Mouse (Mus musculus) brain, embryonic 14.5 days (tissue): ENCODE results near the gene Anxa2. TPM values are rescaled to one million over a fixed set of nuclear protein-coding genes. Genes with fewer than 3 reads are reported as not detected.
A peak's percentile ranks its signal among the peaks of the same experiment; 100 is the strongest.

Experiments
- DNase-seq: peaks from one replicate; pipeline ENCODE4 v3.0.0-alpha.2; 2011; ENCODE audit warnings: low read depth
- CTCF ChIP-seq: fragments of 200-500 bp; IDR thresholded peaks from 2 replicates; pipeline ENCODE4 v1.5.1; 2012; ENCODE audit warnings: inconsistent platforms, mild to moderate bottlenecking, moderate library complexity, borderline replicate concordance; ENCODE audit not compliant: insufficient read depth, insufficient read length; ENCODE audit errors: extremely low read depth
- POLR2A ChIP-seq: fragments of 200-500 bp; IDR thresholded peaks from 2 replicates; pipeline ENCODE4 v1.6.1; 2012; ENCODE audit warnings: mild to moderate bottlenecking, inconsistent platforms, borderline replicate concordance; ENCODE audit not compliant: poor library complexity, insufficient read depth, insufficient read length, severe bottlenecking; ENCODE audit errors: extremely low read depth
- polyA plus RNA-seq: library from polyadenylated mRNA; depleted of rRNA; stranded (reverse); fragments of >200 nt; gene quantifications from 2 replicates; pipeline ENCODE4 v1.2.3, GENCODE M21; 2012

The Anxa2 gene
- polyA plus RNA-seq, 1 experiment, result 132 TPM

GRCm38 (mm10) chr9:69453901-69454666 is 664 bp downstream of the Anxa2 start:
- DNase-seq, result peak; percentile 19
- TF ChIP-seq CTCF, result no peak
- TF ChIP-seq POLR2A, result no peak

- TF ChIP-seq CTCF, result no peak
- TF ChIP-seq POLR2A, result no peak
- DNase-seq, result no peak
Observed at GRCm38 (mm10) chr9:69454691-69455090, 1.3 kb downstream of the Anxa2 start.

- TF ChIP-seq CTCF, result no peak
- no peak for TF ChIP-seq POLR2A
- DNase-seq, result no peak
Observed at GRCm38 (mm10) chr9:69455391-69455790, 2.0 kb downstream of the Anxa2 start.

DNA sequence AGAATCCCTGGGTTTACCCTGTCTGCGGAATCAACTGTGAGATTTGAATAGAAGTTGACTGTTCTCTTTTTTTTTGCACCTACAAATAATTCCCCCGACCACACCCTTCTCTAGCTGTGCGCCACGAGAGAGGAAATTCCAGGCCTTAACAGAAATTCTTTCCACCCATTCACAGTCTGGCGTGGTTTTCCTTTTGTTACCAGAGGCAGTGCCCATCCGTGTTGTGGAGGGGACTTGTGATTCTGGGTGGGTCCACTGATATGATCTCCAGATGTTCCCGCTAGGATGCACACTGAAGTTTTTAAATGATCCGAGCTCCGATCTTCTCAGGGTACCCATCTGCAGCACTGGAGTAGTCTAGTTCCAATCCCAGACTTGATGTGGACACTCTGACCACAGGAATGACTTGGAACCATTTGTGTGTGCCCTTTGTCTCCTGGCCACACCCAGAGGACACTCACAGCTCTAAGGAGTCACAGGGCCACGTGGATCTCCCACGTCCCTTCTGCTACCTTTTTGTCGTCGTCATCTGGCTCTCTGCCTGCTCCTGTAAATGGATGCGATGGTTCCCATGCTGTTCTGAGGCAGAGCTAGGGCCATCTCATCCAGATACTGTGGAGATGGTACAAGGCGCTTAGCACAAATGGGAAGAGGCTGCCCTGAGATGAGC is 3.1 kb downstream of the Anxa2 start:
- TF ChIP-seq CTCF (no peak), POLR2A (no peak)
- DNase-seq, result no peak

GRCm38 (mm10) chr9:69457143-69457542 is 3.7 kb downstream of the Anxa2 start:
- TF ChIP-seq CTCF, result no peak
- no peak for TF ChIP-seq POLR2A
- DNase-seq, result no peak

DNA sequence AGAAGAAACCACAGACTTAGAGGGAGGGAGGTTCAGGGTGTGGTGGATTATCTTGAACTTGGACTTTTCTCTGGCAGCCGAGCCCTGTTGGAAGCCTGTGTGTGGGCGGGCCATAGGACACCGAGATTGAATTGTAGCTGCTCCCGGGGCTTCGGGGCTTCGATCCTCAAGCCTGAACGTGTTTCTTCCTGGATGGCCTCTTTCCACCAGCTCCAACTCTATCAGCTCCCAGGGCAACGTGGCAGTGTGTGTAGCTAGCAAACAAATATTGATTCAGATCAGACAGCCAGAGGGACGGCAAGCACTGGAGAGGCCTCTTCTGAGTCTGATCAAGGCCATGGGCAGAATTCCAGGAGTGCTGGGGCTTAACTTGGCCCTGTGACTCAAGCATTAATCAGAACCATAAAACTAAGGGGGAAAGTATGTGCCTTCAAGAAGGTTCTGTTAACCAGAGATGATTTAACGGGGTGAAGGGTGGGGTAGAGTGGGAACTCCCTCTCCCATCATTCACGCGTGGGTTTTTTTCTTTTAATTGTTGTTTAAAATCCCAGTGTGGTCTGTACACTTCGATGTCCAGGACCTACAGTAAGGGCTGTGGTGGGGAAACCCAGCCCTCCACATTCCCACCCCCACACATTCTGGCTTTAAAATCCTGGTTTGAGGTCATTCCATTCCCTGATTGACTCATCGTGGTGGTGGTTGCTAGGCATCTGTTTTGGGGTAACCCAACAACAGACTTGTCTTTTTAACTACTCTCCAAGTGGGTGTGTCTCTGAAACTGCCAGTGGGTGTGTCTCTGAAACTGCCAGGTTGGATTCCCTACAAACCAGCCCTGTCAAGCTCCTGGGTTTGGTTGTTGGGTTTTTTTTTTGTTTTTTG is 4.6 kb downstream of the Anxa2 start:
- TF ChIP-seq CTCF, result no peak

GRCm38 (mm10) chr9:69458982-69459381 is 5.6 kb downstream of the Anxa2 start:
- TF ChIP-seq CTCF, result no peak
- no peak for TF ChIP-seq POLR2A
- peak; percentile 50 for DNase-seq

More for the DNA sequence above, 4.6 kb downstream of the Anxa2 start:
- peak; percentile 65 for DNase-seq

DNA sequence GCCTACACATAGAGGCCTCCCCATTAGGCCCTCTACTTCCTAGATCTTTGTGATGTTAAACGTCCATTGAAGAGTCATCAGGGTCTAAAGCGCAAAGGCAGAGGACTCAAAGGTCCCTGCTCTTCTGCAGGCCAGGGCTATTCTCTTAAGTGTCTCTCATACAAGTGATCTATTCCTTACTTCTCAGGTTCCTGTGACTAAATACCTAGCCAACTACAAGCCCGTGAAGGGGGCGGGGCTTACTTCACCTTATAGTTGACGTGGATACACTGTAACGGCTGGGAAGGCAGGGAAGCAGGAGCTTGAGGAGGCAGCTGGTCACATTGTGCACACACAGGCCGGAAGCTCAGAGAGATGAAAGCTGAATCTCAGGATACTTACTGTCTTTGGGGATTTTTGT is 6.5 kb downstream of the Anxa2 start:
- TF ChIP-seq POLR2A (no peak), CTCF (no peak)
- no peak for DNase-seq

DNA sequence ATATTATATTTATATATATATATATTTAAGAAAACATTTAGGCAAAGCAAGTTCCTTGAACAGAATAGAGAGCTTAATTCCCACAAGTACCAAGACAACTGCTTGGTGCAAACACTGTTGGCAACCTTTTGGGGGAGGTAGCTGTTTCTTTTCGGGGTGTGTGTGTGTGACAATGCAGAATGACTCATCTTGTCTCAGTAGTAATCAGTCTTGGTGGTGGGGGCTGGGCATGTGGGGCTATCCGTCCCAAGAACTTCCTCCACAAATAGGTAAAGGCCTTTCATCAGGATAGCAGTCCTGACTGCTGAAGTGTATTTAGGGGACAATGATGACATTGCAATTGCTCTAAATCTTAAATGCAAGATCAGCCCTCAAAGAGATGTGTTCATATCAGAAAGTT is 9.6 kb downstream of the Anxa2 start:
- DNase-seq, result no peak

GRCm38 (mm10) chr9:69464109-69464756 is 10.8 kb downstream of the Anxa2 start:
- TF ChIP-seq CTCF, result no peak
- no peak for TF ChIP-seq POLR2A

More for the DNA sequence above, 9.6 kb downstream of the Anxa2 start:
- no peak for TF ChIP-seq POLR2A
- TF ChIP-seq CTCF, result no peak

DNA sequence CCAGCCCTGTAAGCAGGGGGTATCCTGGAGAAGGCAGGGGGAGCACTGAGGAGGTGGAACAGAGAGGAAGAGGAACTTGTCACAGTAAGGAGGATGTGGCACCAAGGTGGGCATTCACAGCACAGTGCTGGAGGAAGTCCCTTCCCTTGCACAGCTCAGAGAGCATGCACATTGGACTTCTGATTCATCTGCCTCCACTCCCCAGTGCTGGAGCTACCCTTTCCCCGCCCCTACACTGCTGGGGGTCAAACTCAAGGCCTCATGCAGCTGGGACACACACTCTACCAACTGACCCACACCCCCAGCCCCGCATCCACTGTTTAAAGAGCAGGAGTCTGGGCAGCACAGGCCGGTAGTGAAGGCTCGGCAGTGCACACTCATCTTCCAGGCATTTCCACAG is 12.7 kb downstream of the Anxa2 start:
- no peak for DNase-seq

More at GRCm38 (mm10) chr9:69464109-69464756, 10.8 kb downstream of the Anxa2 start:
- DNase-seq, result no peak

More for the DNA sequence above, 12.7 kb downstream of the Anxa2 start:
- TF ChIP-seq POLR2A, result no peak
- TF ChIP-seq CTCF, result no peak
